Mouse (Mus musculus) heart, postnatal 0 days (tissue): ENCODE measurements around the gene Psph. TPM values are rescaled to one million over a fixed set of nuclear protein-coding genes. Genes with fewer than 3 reads are reported as not detected.

Experiments used
- ATAC-seq: fragments of 200-750 bp; cut with Nextera tagmentation; 2 replicates; pipeline ENCODE4 v1.8.0; 2017; ENCODE audit warnings: low read depth, moderate number of reproducible peaks, moderate library complexity; ENCODE audit not compliant: insufficient read depth
- DNase-seq: peaks from one replicate; pipeline ENCODE4 v3.0.0-alpha.2; 2016; ENCODE audit warnings: low spot score
- H3K27ac ChIP-seq: fragments of 300-500 bp; sonication (generic); 2 replicates; pipeline ENCODE4 v1.5.1; 2014; ENCODE audit warnings: low read depth, mild to moderate bottlenecking
- H3K27me3 ChIP-seq: fragments of 300-500 bp; sonication (generic); 2 replicates; pipeline ENCODE4 v1.6.1; 2014; ENCODE audit warnings: low read length, mixed read lengths; ENCODE audit not compliant: control insufficient read depth, insufficient read depth
- H3K36me3 ChIP-seq: fragments of 300-500 bp; sonication (generic); replicated peaks from 2 replicates; pipeline ENCODE4 v1.6.1; 2014; ENCODE audit warnings: low read length, mixed read lengths; ENCODE audit not compliant: control insufficient read depth, insufficient read depth
- H3K4me1 ChIP-seq: fragments of 300-500 bp; sonication (generic); 2 replicates; pipeline ENCODE4 v1.6.1; 2014; ENCODE audit warnings: antibody characterized with exemption; ENCODE audit not compliant: control insufficient read depth, insufficient read depth
- H3K4me2 ChIP-seq: fragments of 300-500 bp; sonication (generic); 2 replicates; pipeline ENCODE4 v1.6.1; 2014; ENCODE audit warnings: low read depth, mild to moderate bottlenecking, low read length, moderate library complexity
- H3K4me3 ChIP-seq: fragments of 300-500 bp; sonication (generic); 2 replicates; pipeline ENCODE4 v1.5.1; 2014; ENCODE audit warnings: low read depth, low read length
- H3K9ac ChIP-seq: fragments of 300-500 bp; sonication (generic); replicated peaks from 2 replicates; pipeline ENCODE4 v1.6.1; 2014; ENCODE audit warnings: low read depth, low read length, mixed read lengths
- H3K9me3 ChIP-seq: fragments of 300-500 bp; sonication (generic); replicated peaks from 2 replicates; pipeline ENCODE4 v1.6.1; 2016; ENCODE audit warnings: low read length; ENCODE audit not compliant: control insufficient read depth
- CTCF ChIP-seq: IDR thresholded peaks from 2 replicates; pipeline ENCODE4 v1.5.1; 2016; ENCODE audit warnings: antibody characterized with exemption, control low read depth, low read depth
- EP300 ChIP-seq: IDR thresholded peaks from 2 replicates; pipeline ENCODE4 v1.6.1; 2016; ENCODE audit warnings: antibody characterized with exemption, low read depth
- WGBS: fragments of 180-500 bp; shearing (Covaris S2); extraction: QIAGEN DNeasy Blood & Tissue Kit; methylation state at CpG from one replicate; pipeline ENCODE4 v1.1.7; 2014; 5-methylcytosine and 5-hydroxymethylcytosine counted together
- polyA plus RNA-seq: library from polyadenylated mRNA; unstranded; fragments of >200 nt; fragmentation: Nextera tagmentation; extraction: Ambion mirVana; gene quantifications from 2 replicates; pipeline ENCODE4 v1.2.1, GENCODE M21; 2015
- total RNA-seq: library from RNA; depleted of rRNA; stranded (reverse); fragments of >200 nt; gene quantifications from 2 replicates; pipeline ENCODE4 v1.2.3, GENCODE M21; 2014; ENCODE audit warnings: low replicate concordance; rRNA removed

The Psph gene
- total and polyA plus RNA-seq, 2 experiments from 2014 or later, result 21.9 to 26.2 TPM

DNA sequence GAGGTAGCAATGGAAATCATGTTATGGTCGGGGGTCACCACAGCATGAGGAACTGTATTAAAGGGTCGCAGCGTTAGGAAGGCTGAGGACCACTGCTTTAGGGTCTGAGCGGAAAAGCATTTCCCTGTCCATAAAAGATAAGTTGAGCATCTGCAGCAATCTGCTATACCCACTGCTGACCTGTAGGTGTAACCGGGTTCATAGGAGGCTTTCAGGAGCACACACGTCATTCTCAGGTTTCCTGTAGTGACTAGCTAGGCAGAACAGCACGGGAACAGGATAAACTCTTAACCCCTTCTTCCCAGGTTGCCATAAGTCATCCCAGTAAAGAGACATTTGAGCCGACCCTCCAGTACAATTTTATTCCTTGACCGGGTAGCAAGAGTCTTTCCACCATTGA is 70.2 kb downstream of the Psph start:
- TF ChIP-seq EP300, result no peak
- TF ChIP-seq CTCF, result no peak
- no peak overlapping the region for H3K4me3 ChIP-seq
- ATAC-seq (no peak), DNase-seq (no peak)
- H3K4me1 ChIP-seq, result 0 out of 2 replicates have a peak, but pooled peaks cover 6% of the 10 kb centered on the region
- H3K9me3 ChIP-seq, result no peaks in the 10 kb centered on the region
- WGBS, result 77% methylated on average over 9 of the region's 9 CpGs
- peaks cover 33% of the 10 kb centered on the region for H3K36me3 ChIP-seq
- H3K9ac ChIP-seq, result no peak overlapping the region
- H3K4me2 ChIP-seq, result no peak overlapping the region
- H3K27ac ChIP-seq, result no peak overlapping the region
- H3K27me3 ChIP-seq, result no peaks in the 10 kb centered on the region

Other genes with a start within 250 kb of the Psph start
- gene Mmp17, start 203.3 kb downstream of the Psph start, total RNA-seq, result 0.43 and 2.6 TPM in 2 replicates
- 0.41 TPM in 2 replicates for gene Mmp17, start 203.3 kb downstream of the Psph start, polyA plus RNA-seq
- gene Zfp11, start 117.3 kb downstream of the Psph start, total RNA-seq, result 0.95 and 1.2 TPM in 2 replicates
- gene Zfp11, start 117.3 kb downstream of the Psph start, polyA plus RNA-seq, result 2.3 and 3.0 TPM in 2 replicates
- gene Sept14, start 78.9 kb downstream of the Psph start, total RNA-seq, result not detected in 2 replicates
- not detected in 2 replicates for gene Sept14, start 78.9 kb downstream of the Psph start, polyA plus RNA-seq
- 141 and 196 TPM in 2 replicates for gene Mrps17, start 72.0 kb downstream of the Psph start, total RNA-seq
- 173 and 181 TPM in 2 replicates for gene Mrps17, start 72.0 kb downstream of the Psph start, polyA plus RNA-seq
- gene Nipsnap2, start 62.4 kb downstream of the Psph start, total RNA-seq, result 563 and 624 TPM in 2 replicates
- gene Nipsnap2, start 62.4 kb downstream of the Psph start, polyA plus RNA-seq, result 720 and 738 TPM in 2 replicates
- gene Sumf2, start 59.5 kb upstream of the Psph start, total RNA-seq, result 14.9 and 26.2 TPM in 2 replicates
- gene Sumf2, start 59.5 kb upstream of the Psph start, polyA plus RNA-seq, result 12.8 and 14.5 TPM in 2 replicates
- gene Chchd2, start 100.0 kb upstream of the Psph start, total RNA-seq, result 2,460 and 2,937 TPM in 2 replicates
- gene Chchd2, start 100.0 kb upstream of the Psph start, polyA plus RNA-seq, result 1,505 and 1,584 TPM in 2 replicates
- gene Zbed5, start 108.3 kb upstream of the Psph start, total RNA-seq, result 0.27 and 1.4 TPM in 2 replicates
- gene Zbed5, start 108.3 kb upstream of the Psph start, polyA plus RNA-seq, result 1.4 and 1.5 TPM in 2 replicates
- 3.1 and 9.6 TPM in 2 replicates for gene Phkg1, start 111.1 kb upstream of the Psph start, total RNA-seq
- 2.5 and 3.4 TPM in 2 replicates for gene Phkg1, start 111.1 kb upstream of the Psph start, polyA plus RNA-seq
- gene Nupr1l, start 121.1 kb upstream of the Psph start, total RNA-seq, result 0.08 and 0.38 TPM in 2 replicates
- 2.7 and 3.5 TPM in 2 replicates for gene Nupr1l, start 121.1 kb upstream of the Psph start, polyA plus RNA-seq
- 17.4 and 30.8 TPM in 2 replicates for gene Vkorc1l1, start 154.5 kb upstream of the Psph start, total RNA-seq
- 7.3 and 8.4 TPM in 2 replicates for gene Vkorc1l1, start 154.5 kb upstream of the Psph start, polyA plus RNA-seq
- 24.6 and 27.8 TPM in 2 replicates for gene Gusb, start 215.6 kb upstream of the Psph start, total RNA-seq
- 30.2 and 31.4 TPM in 2 replicates for gene Gusb, start 215.6 kb upstream of the Psph start, polyA plus RNA-seq
- 9.7 and 21.1 TPM in 2 replicates for gene Asl, start 241.8 kb upstream of the Psph start, total RNA-seq
- gene Asl, start 241.8 kb upstream of the Psph start, polyA plus RNA-seq, result 15.9 and 16.6 TPM in 2 replicates
- gene Crcp, start 241.8 kb upstream of the Psph start, total RNA-seq, result 2.6 and 9.7 TPM in 2 replicates
- 20.8 and 23.1 TPM in 2 replicates for gene Crcp, start 241.8 kb upstream of the Psph start, polyA plus RNA-seq